Mouse (Mus musculus): ENCODE measurements around the gene Cntn3.
A peak's percentile ranks its signal among the peaks of the same experiment; 100 is the strongest.
"Not testable (repeated sequence)": the region's sequence is repeated elsewhere in the genome, so short reads cannot be mapped to it uniquely, and the experiment has no call there.

Gene Cntn3

GRCm38 (mm10) chr6:102573001-102573400 lies at the start of gene Cntn3:
Gene Cntn3 (minus strand): TSS chr6:102573101.
- not testable (repeated sequence) for DNase-seq (ENCODE audit: low read depth, low spot score)

GRCm38 (mm10) chr6:102600773-102601172 lies 27.9 kb upstream of the Cntn3 start:
- no peak for DNase-seq (ENCODE audit: low read depth, low spot score)

- no peak for DNase-seq (ENCODE audit: low read depth, low spot score)
Measured at GRCm38 (mm10) chr6:102597756-102598155, 24.9 kb upstream of the Cntn3 start.

- DNase-seq (ENCODE audit: low read depth, low spot score): no peak
Measured at GRCm38 (mm10) chr6:102590151-102590550, 17.2 kb upstream of the Cntn3 start.

- no peak for DNase-seq (ENCODE audit: low read depth, low spot score)
Measured at GRCm38 (mm10) chr6:102589311-102589710, 16.4 kb upstream of the Cntn3 start.

- DNase-seq (ENCODE audit: low read depth, low spot score): no peak
Measured at GRCm38 (mm10) chr6:102586056-102586455, 13.2 kb upstream of the Cntn3 start.

GRCm38 (mm10) chr6:102583578-102583977 lies 10.7 kb upstream of the Cntn3 start:
- no peak for DNase-seq (ENCODE audit: low read depth, low spot score)

- no peak for DNase-seq (ENCODE audit: low read depth, low spot score)
Measured at GRCm38 (mm10) chr6:102567496-102567895, 5.4 kb downstream of the Cntn3 start.

GRCm38 (mm10) chr6:102565228-102565627 lies 7.7 kb downstream of the Cntn3 start:
- DNase-seq (ENCODE audit: low read depth, low spot score): no peak

GRCm38 (mm10) chr6:102564011-102564731 lies 8.7 kb downstream of the Cntn3 start:
- peak; percentile 49 for DNase-seq (ENCODE audit: low read depth, low spot score)

GRCm38 (mm10) chr6:102563431-102563830 lies 9.5 kb downstream of the Cntn3 start:
- DNase-seq (ENCODE audit: low read depth, low spot score): no peak

GRCm38 (mm10) chr6:102557521-102557920 lies 15.4 kb downstream of the Cntn3 start:
- no peak for DNase-seq (ENCODE audit: low read depth, low spot score)

- no peak for DNase-seq (ENCODE audit: low read depth, low spot score)
Measured at GRCm38 (mm10) chr6:102556497-102556896, 16.4 kb downstream of the Cntn3 start.

- DNase-seq (ENCODE audit: low read depth, low spot score): no peak
Measured at GRCm38 (mm10) chr6:102555814-102556437, 17.0 kb downstream of the Cntn3 start.

- no peak for DNase-seq (ENCODE audit: low read depth, low spot score)
Measured at GRCm38 (mm10) chr6:102555067-102555657, 17.7 kb downstream of the Cntn3 start.

GRCm38 (mm10) chr6:102541633-102542412 lies 31.1 kb downstream of the Cntn3 start:
- DNase-seq (ENCODE audit: low read depth, low spot score): no peak

GRCm38 (mm10) chr6:102535599-102535998 lies 37.3 kb downstream of the Cntn3 start:
- DNase-seq (ENCODE audit: low read depth, low spot score): no peak

GRCm38 (mm10) chr6:102523037-102523436 lies 49.9 kb downstream of the Cntn3 start:
- no peak for DNase-seq (ENCODE audit: low read depth, low spot score)

GRCm38 (mm10) chr6:102520977-102521376 lies 51.9 kb downstream of the Cntn3 start:
- no peak for DNase-seq (ENCODE audit: low read depth, low spot score)

GRCm38 (mm10) chr6:102515231-102515630 lies 57.7 kb downstream of the Cntn3 start:
- DNase-seq (ENCODE audit: low read depth, low spot score): no peak

- no peak for DNase-seq (ENCODE audit: low read depth, low spot score)
Measured at GRCm38 (mm10) chr6:102512085-102512484, 60.8 kb downstream of the Cntn3 start.

GRCm38 (mm10) chr6:102485509-102485908 lies 87.4 kb downstream of the Cntn3 start:
- peak; percentile 4 for DNase-seq (ENCODE audit: low read depth, low spot score)

All from retina, postnatal 7 days (tissue).